Mouse (Mus musculus) G1E (cell line): Measurements from ENCODE around the gene E130208F15Rik.

Source experiments
- CTCF ChIP-seq: IDR thresholded peaks from 2 replicates; pipeline ENCODE4 v1.5.1; 2012; ENCODE audit warnings: low read depth, low read length, inconsistent platforms, mixed read lengths
- TAL1 ChIP-seq: conservative IDR thresholded peaks from 2 replicates; pipeline ENCODE4 v1.6.1; 2012; ENCODE audit warnings: low read depth, low read length, inconsistent platforms, mixed read lengths

GRCm38 (mm10) chr7:30353279-30353822, 31.8 kb downstream of the E130208F15Rik start:
- TF ChIP-seq CTCF (peak; percentile 78), TAL1 (no peak)
